Mouse (Mus musculus) erythroblast, embryonic 14.5 days (primary cell): Measurements from ENCODE around the gene Dusp13.

Source experiments
- GATA1 ChIP-seq: IDR thresholded peaks from 2 replicates; pipeline ENCODE4 v1.6.1; 2012; ENCODE audit warnings: low read length, inconsistent platforms, mixed read lengths
- TAL1 ChIP-seq: IDR thresholded peaks from 3 replicates; pipeline ENCODE4 v1.6.1; 2012; ENCODE audit warnings: low read length, inconsistent platforms, mixed read lengths

- no peak for TF ChIP-seq GATA1
- TF ChIP-seq TAL1: no peak
Measured at GRCm38 (mm10) chr14:21764646-21765045, 13.7 kb upstream of the Dusp13 start.
